Mouse (Mus musculus) stomach, postnatal 0 days (tissue): ENCODE measurements around the gene Spata1.

Experiments
- CTCF ChIP-seq: IDR thresholded peaks from 2 replicates; pipeline ENCODE4 v1.5.1; 2016; ENCODE audit warnings: antibody characterized with exemption, low read depth, mild to moderate bottlenecking, moderate library complexity
- EP300 ChIP-seq: optimal IDR thresholded peaks from 2 replicates; pipeline ENCODE3; 2016; ENCODE audit warnings: antibody characterized with exemption

DNA sequence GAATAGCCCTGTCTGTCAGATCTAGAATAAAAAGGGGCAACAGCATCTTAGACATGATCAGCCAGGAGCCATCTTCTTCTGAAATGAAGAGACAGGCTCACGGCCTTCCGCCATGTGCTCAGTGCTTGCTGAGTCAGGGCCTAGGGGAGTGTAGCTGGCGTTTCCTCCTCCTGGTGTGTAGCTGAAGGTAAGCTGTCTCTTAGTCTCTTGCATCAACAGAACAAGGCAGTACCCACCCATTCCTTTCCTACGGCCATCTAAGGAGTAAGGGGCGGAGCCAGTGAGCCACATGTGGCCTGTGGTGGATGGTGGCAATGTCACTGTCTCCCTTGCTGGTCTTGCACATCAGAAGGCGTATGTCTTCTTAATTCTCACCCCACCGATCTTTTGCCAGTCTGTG is 89.4 kb downstream of the Spata1 start:
- no peak for TF ChIP-seq CTCF
- no peak for TF ChIP-seq EP300
